Mouse (Mus musculus) central nervous system, embryonic 11.5 days (tissue): Measurements from ENCODE around the gene Abca5. TPM values are rescaled to one million over a fixed set of nuclear protein-coding genes. Genes with fewer than 3 reads are reported as not detected.

Experiments
- polyA plus RNA-seq: library from polyadenylated mRNA; depleted of rRNA; stranded (reverse); fragments of >200 nt; gene quantifications from 2 replicates; pipeline ENCODE4 v1.2.3, GENCODE M21; 2012; rRNA removed

Abca5 gene
- 1.7 and 2.9 TPM in 2 replicates for polyA plus RNA-seq

GRCm38 (mm10) chr11:110337289-110338245 lies at the start of gene Abca5:
Gene Abca5 (minus strand): TSS chr11:110337716.

DNA sequence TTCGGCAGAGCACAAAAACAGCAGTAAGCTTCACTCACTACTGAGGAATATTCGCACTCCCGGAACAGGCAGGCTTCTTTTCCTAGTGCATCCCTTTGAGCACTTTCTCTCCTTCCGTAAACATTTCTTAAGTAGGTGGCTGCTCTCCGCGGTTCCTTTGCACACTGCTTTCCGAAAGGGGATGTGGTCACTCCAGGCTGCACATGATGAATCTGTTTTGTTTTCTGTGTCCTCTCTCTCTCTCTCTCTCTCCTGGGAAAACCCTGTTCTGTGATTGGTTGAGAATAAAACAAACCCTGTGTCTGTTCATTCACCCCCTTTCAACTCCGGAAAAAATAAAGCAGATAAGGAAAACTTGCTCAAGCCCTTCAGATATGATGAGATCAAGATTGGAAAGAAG lies 86.0 kb downstream of the Abca5 start, which contains the start of gene Abca6:
Gene Abca6, minus strand, starts transcription at position 243 of the 400 bp plus-strand sequence.

Other genes with a start within 250 kb of the Abca5 start
- 0.06 and 0.16 TPM in 2 replicates for gene Abca8a, start 241.7 kb downstream of the Abca5 start, polyA plus RNA-seq
- 3.4 and 3.5 TPM in 2 replicates for gene Abca9, start 169.5 kb downstream of the Abca5 start, polyA plus RNA-seq
- 0.32 and 0.40 TPM in 2 replicates for gene Abca6, start 85.9 kb downstream of the Abca5 start, polyA plus RNA-seq
- 29.4 and 29.7 TPM in 2 replicates for gene Map2k6, start 61.4 kb upstream of the Abca5 start, polyA plus RNA-seq